Mouse (Mus musculus) liver, adult 2 months (tissue): ENCODE results near the gene Srrm1.

ENCODE experiments used
- CTCF ChIP-seq: fragments of 200-500 bp; IDR thresholded peaks from 2 replicates; pipeline ENCODE4 v1.5.1; 2011; ENCODE audit warnings: low read depth, low read length, control low read depth
- POLR2A ChIP-seq: fragments of 200-500 bp; IDR thresholded peaks from 2 replicates; pipeline ENCODE4 v1.6.1; 2011; ENCODE audit warnings: low read length, control low read depth; ENCODE audit not compliant: insufficient read depth; ENCODE audit errors: extremely low read depth

GRCm38 (mm10) chr4:135292477-135293089 lies 60.5 kb downstream of the Srrm1 start:
- no peak for TF ChIP-seq POLR2A
- TF ChIP-seq CTCF = no peak
